Mouse (Mus musculus) heart, embryonic 10.5 days (tissue): ENCODE results near the gene Ppm1b. TPM values are rescaled to one million over a fixed set of nuclear protein-coding genes. Genes with fewer than 3 reads are reported as not detected.

Experiments used
- DNase-seq: peaks from one replicate; pipeline ENCODE4 v3.0.0-alpha.2; 2017; ENCODE audit warnings: low spot score
- H3K27ac ChIP-seq: fragments of 300-500 bp; sonication (generic); 2 replicates; pipeline ENCODE4 v1.5.1; 2016; ENCODE audit warnings: mild to moderate bottlenecking
- H3K27me3 ChIP-seq: fragments of 300-500 bp; sonication (generic); 2 replicates; pipeline ENCODE4 v1.6.1; 2016; ENCODE audit warnings: mild to moderate bottlenecking; ENCODE audit not compliant: poor library complexity, insufficient read depth, severe bottlenecking
- H3K36me3 ChIP-seq: fragments of 300-500 bp; sonication (generic); 2 replicates; pipeline ENCODE4 v1.6.1; 2016; ENCODE audit warnings: mild to moderate bottlenecking, moderate library complexity
- H3K4me1 ChIP-seq: fragments of 300-500 bp; sonication (generic); 2 replicates; pipeline ENCODE4 v1.6.1; 2016; ENCODE audit warnings: mild to moderate bottlenecking
- H3K4me3 ChIP-seq: fragments of 300-500 bp; sonication (generic); 2 replicates; pipeline ENCODE4 v1.5.1; 2016; ENCODE audit warnings: mild to moderate bottlenecking, moderate library complexity
- H3K9me3 ChIP-seq: fragments of 300-500 bp; sonication (generic); 2 replicates; pipeline ENCODE4 v1.6.1; 2016; ENCODE audit warnings: mild to moderate bottlenecking, moderate library complexity
- WGBS: fragments of 180-500 bp; shearing (Covaris S2); methylation state at CpG from one replicate; pipeline ENCODE4 v1.1.7; 2016; 5-methylcytosine and 5-hydroxymethylcytosine counted together
- polyA plus RNA-seq: library from polyadenylated mRNA; unstranded; fragments of >200 nt; fragmentation: Nextera tagmentation; extraction: Ambion mirVana; gene quantifications from 2 replicates; pipeline ENCODE4 v1.2.1, GENCODE M21; 2016

Ppm1b gene
- polyA plus RNA-seq, 1 experiment from 2014 or later = 74.3 TPM

- H3K9me3 ChIP-seq = no peaks in the 10 kb centered on the region
- DNase-seq = no peak
- no peaks in the 10 kb centered on the region for H3K4me1 ChIP-seq
- H3K36me3 ChIP-seq = peaks cover 20% of the 10 kb centered on the region; the same call in 1 of the 2 replicates
- no peak overlapping the region for H3K4me3 ChIP-seq
- no peak overlapping the region for H3K27ac ChIP-seq
- no peaks in the 10 kb centered on the region for H3K27me3 ChIP-seq
- 84% methylated on average over 6 of the region's 6 CpGs for WGBS
Measured at GRCm38 (mm10) chr17:85013485-85013884, 56.9 kb downstream of the Ppm1b start.

GRCm38 (mm10) chr17:85014632-85015031, 58.1 kb downstream of the Ppm1b start:
- Histone ChIP-seq H3K27me3 (no peaks in the 10 kb centered on the region), H3K4me1 (no peaks in the 10 kb centered on the region), H3K4me3 (no peak overlapping the region), H3K36me3 (peaks cover 20% of the 10 kb centered on the region; the same call in 1 of the 2 replicates), H3K9me3 (no peaks in the 10 kb centered on the region), H3K27ac (no peak overlapping the region)
- 95% methylated on average over 3 of the region's 3 CpGs for WGBS
- DNase-seq = no peak

GRCm38 (mm10) chr17:85018344-85018743, 61.8 kb downstream of the Ppm1b start:
- Histone ChIP-seq H3K36me3 (no peaks in the 10 kb centered on the region), H3K9me3 (no peaks in the 10 kb centered on the region), H3K27ac (no peak overlapping the region), H3K4me3 (no peak overlapping the region), H3K4me1 (no peaks in the 10 kb centered on the region), H3K27me3 (no peaks in the 10 kb centered on the region)
- 82% methylated on average over 3 of the region's 3 CpGs for WGBS
- DNase-seq = no peak

- Histone ChIP-seq H3K27me3 (no peaks in the 10 kb centered on the region), H3K4me3 (no peak overlapping the region), H3K4me1 (no peaks in the 10 kb centered on the region; the same call in 1 of the 2 replicates), H3K9me3 (no peaks in the 10 kb centered on the region), H3K36me3 (no peaks in the 10 kb centered on the region), H3K27ac (no peak overlapping the region)
- DNase-seq = no peak
- WGBS = 72% methylated on average over 5 of the region's 5 CpGs
Measured at GRCm38 (mm10) chr17:85018794-85019193, 62.3 kb downstream of the Ppm1b start.

GRCm38 (mm10) chr17:85020343-85020742, 63.8 kb downstream of the Ppm1b start:
- H3K27me3 ChIP-seq = no peaks in the 10 kb centered on the region
- no peak overlapping the region for H3K4me3 ChIP-seq
- no peaks in the 10 kb centered on the region for H3K36me3 ChIP-seq
- 77% methylated on average over 3 of the region's 3 CpGs for WGBS
- no peak for DNase-seq
- H3K4me1 ChIP-seq = no peaks in the 10 kb centered on the region; the same call in 1 of the 2 replicates
- no peak overlapping the region for H3K27ac ChIP-seq
- no peaks in the 10 kb centered on the region for H3K9me3 ChIP-seq

GRCm38 (mm10) chr17:85023247-85024167, 67.0 kb downstream of the Ppm1b start:
- H3K9me3 ChIP-seq = no peaks in the 10 kb centered on the region
- no peak overlapping the region for H3K27ac ChIP-seq
- no peak overlapping the region for H3K4me3 ChIP-seq
- H3K27me3 ChIP-seq = no peaks in the 10 kb centered on the region
- DNase-seq = peak; percentile 76
- WGBS = 65% methylated on average over 22 of the region's 22 CpGs
- no peaks in the 10 kb centered on the region; the same call in 1 of the 2 replicates for H3K4me1 ChIP-seq
- H3K36me3 ChIP-seq = no peaks in the 10 kb centered on the region

GRCm38 (mm10) chr17:85024237-85024636, 67.7 kb downstream of the Ppm1b start:
- Histone ChIP-seq H3K27ac (no peak overlapping the region), H3K27me3 (no peaks in the 10 kb centered on the region), H3K36me3 (no peaks in the 10 kb centered on the region), H3K4me3 (no peak overlapping the region), H3K9me3 (no peaks in the 10 kb centered on the region), H3K4me1 (no peaks in the 10 kb centered on the region; the same call in 1 of the 2 replicates)
- 90% methylated on average over 8 of the region's 8 CpGs for WGBS
- DNase-seq = peak; percentile 63

GRCm38 (mm10) chr17:85025151-85025550, 68.6 kb downstream of the Ppm1b start:
- DNase-seq = peak; percentile 57
- Histone ChIP-seq H3K36me3 (no peaks in the 10 kb centered on the region), H3K9me3 (no peaks in the 10 kb centered on the region), H3K27ac (no peak overlapping the region), H3K4me3 (no peak overlapping the region), H3K4me1 (peaks cover 2% of the 10 kb centered on the region; the same call in 1 of the 2 replicates), H3K27me3 (no peaks in the 10 kb centered on the region)
- WGBS = 93% methylated on average over 6 of the region's 6 CpGs

GRCm38 (mm10) chr17:85026436-85026835, 69.9 kb downstream of the Ppm1b start:
- Histone ChIP-seq H3K36me3 (no peaks in the 10 kb centered on the region), H3K27ac (no peak overlapping the region), H3K9me3 (no peaks in the 10 kb centered on the region), H3K4me1 (peaks cover 6% of the 10 kb centered on the region; the same call in 1 of the 2 replicates), H3K4me3 (no peak overlapping the region), H3K27me3 (no peaks in the 10 kb centered on the region)
- WGBS = 90% methylated on average over 6 of the region's 6 CpGs
- DNase-seq = peak; percentile 7

- Histone ChIP-seq H3K27me3 (no peaks in the 10 kb centered on the region), H3K4me1 (peaks cover 6% of the 10 kb centered on the region; the same call in 1 of the 2 replicates), H3K36me3 (no peaks in the 10 kb centered on the region), H3K27ac (no peak overlapping the region), H3K4me3 (no peak overlapping the region), H3K9me3 (no peaks in the 10 kb centered on the region)
- peak; percentile 33 for DNase-seq
- WGBS = 90% methylated on average over 3 of the region's 3 CpGs
Measured at GRCm38 (mm10) chr17:85027247-85027646, 70.7 kb downstream of the Ppm1b start.

GRCm38 (mm10) chr17:85028093-85028739, 71.7 kb downstream of the Ppm1b start, which contains the start of gene Slc3a1:
Gene Slc3a1, plus strand, starts transcription at chr17:85028376.
- Histone ChIP-seq H3K4me3 (no peak within 1 kb of the TSS), H3K27ac (no peak within 1 kb of the TSS), H3K9me3 (no peaks in the 10 kb centered on the region), H3K36me3 (no peaks in the 10 kb centered on the region), H3K4me1 (peaks cover 6% of the 10 kb centered on the region; the same call in 1 of the 2 replicates), H3K27me3 (no peaks in the 10 kb centered on the region)
- DNase-seq = peak; percentile 54
- 90% methylated on average over 20 of the region's 20 CpGs for WGBS

- 88% methylated on average over 10 of the region's 10 CpGs for WGBS
Measured at GRCm38 (mm10) chr17:85028797-85029196, 72.3 kb downstream of the Ppm1b start.

GRCm38 (mm10) chr17:85030651-85031050, 74.1 kb downstream of the Ppm1b start:
- H3K4me1 ChIP-seq = peaks cover 11% of the 10 kb centered on the region; the same call in 1 of the 2 replicates
- DNase-seq = no peak
- H3K9me3 ChIP-seq = no peaks in the 10 kb centered on the region
- H3K4me3 ChIP-seq = no peak overlapping the region
- no peaks in the 10 kb centered on the region for H3K36me3 ChIP-seq
- H3K27me3 ChIP-seq = no peaks in the 10 kb centered on the region
- WGBS = 66% methylated on average over 5 of the region's 5 CpGs
- no peak overlapping the region for H3K27ac ChIP-seq

More at GRCm38 (mm10) chr17:85028797-85029196, 72.3 kb downstream of the Ppm1b start:
- peak; percentile 71 for DNase-seq
- H3K36me3 ChIP-seq = no peaks in the 10 kb centered on the region
- no peaks in the 10 kb centered on the region for H3K27me3 ChIP-seq
- H3K9me3 ChIP-seq = no peaks in the 10 kb centered on the region
- H3K4me3 ChIP-seq = no peak overlapping the region
- peaks cover 6% of the 10 kb centered on the region; the same call in 1 of the 2 replicates for H3K4me1 ChIP-seq
- no peak overlapping the region for H3K27ac ChIP-seq
